Mouse (Mus musculus): ENCODE results near the gene Fsd1. TPM values are rescaled to one million over a fixed set of nuclear protein-coding genes. Genes with fewer than 3 reads are reported as not detected.

The Fsd1 gene
- polyA plus RNA-seq, 1 experiment from 2014 or later, result 0.36 TPM

- DNase-seq (ENCODE audit: low spot score) (no peak), ATAC-seq (no peak)
- WGBS, result 82% methylated on average over 4 of the region's 4 CpGs
- Histone ChIP-seq H3K9me3 (ENCODE audit: low read length) (no peaks in the 10 kb centered on the region), H3K27me3 (replicated peaks; ENCODE audit: insufficient read depth, low read length) (no peaks in the 10 kb centered on the region), H3K4me1 (ENCODE audit: insufficient read depth, low read depth, low read length) (no peaks in the 10 kb centered on the region), H3K9ac (replicated peaks; ENCODE audit: low read depth) (no peak overlapping the region), H3K36me3 (ENCODE audit: insufficient read depth, low read length) (peaks cover 17% of the 10 kb centered on the region), H3K27ac (ENCODE audit: low read length) (no peak overlapping the region), H3K4me2 (replicated peaks; ENCODE audit: low read depth, low read length) (no peak overlapping the region), H3K4me3 (ENCODE audit: low read depth, low read length) (no peak overlapping the region)
- TF ChIP-seq CTCF (IDR thresholded peaks at IDR 0.05) (no peak), EP300 (IDR thresholded peaks at IDR 0.05) (no peak)
Measured at GRCm38 (mm10) chr17:56022989-56023290, 36.6 kb downstream of the Fsd1 start.

GRCm38 (mm10) chr17:56023386-56023785, 37.1 kb downstream of the Fsd1 start:
- no peak overlapping the region for H3K4me3 ChIP-seq (ENCODE audit: low read depth, low read length)
- H3K4me1 ChIP-seq (ENCODE audit: insufficient read depth, low read depth, low read length), result no peaks in the 10 kb centered on the region
- H3K4me2 ChIP-seq (replicated peaks; ENCODE audit: low read depth, low read length), result no peak overlapping the region
- 0 out of 2 replicates have a peak overlapping the region, but pooled peaks have one; percentile 6 for H3K27ac ChIP-seq (ENCODE audit: low read length)
- H3K9ac ChIP-seq (replicated peaks; ENCODE audit: low read depth), result no peak overlapping the region
- peaks cover 15% of the 10 kb centered on the region for H3K36me3 ChIP-seq (ENCODE audit: insufficient read depth, low read length)
- peak; percentile 47 for DNase-seq (ENCODE audit: low spot score)
- 44% methylated on average over 5 of the region's 5 CpGs for WGBS
- H3K9me3 ChIP-seq (ENCODE audit: low read length), result no peaks in the 10 kb centered on the region
- H3K27me3 ChIP-seq (replicated peaks; ENCODE audit: insufficient read depth, low read length), result no peaks in the 10 kb centered on the region
- TF ChIP-seq CTCF (IDR thresholded peaks at IDR 0.05), result no peak
- no peak for TF ChIP-seq EP300 (IDR thresholded peaks at IDR 0.05)
- peak; percentile 50 for ATAC-seq

GRCm38 (mm10) chr17:56024476-56024875, 38.2 kb downstream of the Fsd1 start:
- no peaks in the 10 kb centered on the region for H3K27me3 ChIP-seq (replicated peaks; ENCODE audit: insufficient read depth, low read length)
- no peak overlapping the region for H3K4me2 ChIP-seq (replicated peaks; ENCODE audit: low read depth, low read length)
- no peaks in the 10 kb centered on the region for H3K4me1 ChIP-seq (ENCODE audit: insufficient read depth, low read depth, low read length)
- 54% methylated on average over 2 of the region's 2 CpGs for WGBS
- no peak overlapping the region for H3K4me3 ChIP-seq (ENCODE audit: low read depth, low read length)
- no peak overlapping the region for H3K27ac ChIP-seq (ENCODE audit: low read length)
- H3K36me3 ChIP-seq (ENCODE audit: insufficient read depth, low read length), result peaks cover 4% of the 10 kb centered on the region; the same call in 1 of the 2 replicates
- TF ChIP-seq EP300 (IDR thresholded peaks at IDR 0.05) (no peak), CTCF (IDR thresholded peaks at IDR 0.05) (no peak)
- DNase-seq (ENCODE audit: low spot score) (no peak), ATAC-seq (no peak)
- no peak overlapping the region for H3K9ac ChIP-seq (replicated peaks; ENCODE audit: low read depth)
- H3K9me3 ChIP-seq (ENCODE audit: low read length), result no peaks in the 10 kb centered on the region

GRCm38 (mm10) chr17:56024931-56025330, 38.6 kb downstream of the Fsd1 start:
- Histone ChIP-seq H3K4me2 (replicated peaks; ENCODE audit: low read depth, low read length) (no peak overlapping the region), H3K27ac (ENCODE audit: low read length) (no peak overlapping the region), H3K4me3 (ENCODE audit: low read depth, low read length) (no peak overlapping the region), H3K27me3 (replicated peaks; ENCODE audit: insufficient read depth, low read length) (no peaks in the 10 kb centered on the region), H3K9me3 (ENCODE audit: low read length) (no peaks in the 10 kb centered on the region), H3K9ac (replicated peaks; ENCODE audit: low read depth) (no peak overlapping the region), H3K36me3 (ENCODE audit: insufficient read depth, low read length) (0 out of 2 replicates have a peak, but pooled peaks cover under 1% of the 10 kb centered on the region), H3K4me1 (ENCODE audit: insufficient read depth, low read depth, low read length) (no peaks in the 10 kb centered on the region)
- DNase-seq (ENCODE audit: low spot score) (no peak), ATAC-seq (no peak)
- TF ChIP-seq CTCF (IDR thresholded peaks at IDR 0.05) (no peak), EP300 (IDR thresholded peaks at IDR 0.05) (no peak)
- WGBS, result 72% methylated on average over 5 of the region's 5 CpGs

- TF ChIP-seq CTCF (IDR thresholded peaks at IDR 0.05), result no peak
- no peak for TF ChIP-seq EP300 (IDR thresholded peaks at IDR 0.05)
- Histone ChIP-seq H3K4me1 (ENCODE audit: insufficient read depth, low read depth, low read length) (no peaks in the 10 kb centered on the region), H3K4me2 (replicated peaks; ENCODE audit: low read depth, low read length) (no peak overlapping the region), H3K27ac (ENCODE audit: low read length) (no peak overlapping the region), H3K9me3 (ENCODE audit: low read length) (no peaks in the 10 kb centered on the region), H3K27me3 (replicated peaks; ENCODE audit: insufficient read depth, low read length) (no peaks in the 10 kb centered on the region), H3K4me3 (ENCODE audit: low read depth, low read length) (no peak overlapping the region), H3K36me3 (ENCODE audit: insufficient read depth, low read length) (no peaks in the 10 kb centered on the region), H3K9ac (replicated peaks; ENCODE audit: low read depth) (no peak overlapping the region)
- 85% methylated on average over 1 of the region's 1 CpGs for WGBS
- ATAC-seq (no peak), DNase-seq (ENCODE audit: low spot score) (no peak)
Measured at GRCm38 (mm10) chr17:56026303-56026702, 40.0 kb downstream of the Fsd1 start.

- Histone ChIP-seq H3K9ac (replicated peaks; ENCODE audit: low read depth) (no peak overlapping the region), H3K36me3 (ENCODE audit: insufficient read depth, low read length) (no peaks in the 10 kb centered on the region), H3K4me2 (replicated peaks; ENCODE audit: low read depth, low read length) (no peak overlapping the region), H3K4me3 (ENCODE audit: low read depth, low read length) (no peak overlapping the region), H3K27ac (ENCODE audit: low read length) (no peak overlapping the region), H3K9me3 (ENCODE audit: low read length) (no peaks in the 10 kb centered on the region), H3K27me3 (replicated peaks; ENCODE audit: insufficient read depth, low read length) (no peaks in the 10 kb centered on the region), H3K4me1 (ENCODE audit: insufficient read depth, low read depth, low read length) (no peaks in the 10 kb centered on the region)
- ATAC-seq (no peak), DNase-seq (ENCODE audit: low spot score) (no peak)
- WGBS, result 59% methylated on average over 1 of the region's 1 CpGs
- TF ChIP-seq EP300 (IDR thresholded peaks at IDR 0.05), result no peak
- TF ChIP-seq CTCF (IDR thresholded peaks at IDR 0.05), result no peak
Measured at GRCm38 (mm10) chr17:56026881-56027280, 40.6 kb downstream of the Fsd1 start.

GRCm38 (mm10) chr17:56027801-56028441, 41.6 kb downstream of the Fsd1 start:
- Histone ChIP-seq H3K9me3 (ENCODE audit: low read length) (no peaks in the 10 kb centered on the region), H3K27me3 (replicated peaks; ENCODE audit: insufficient read depth, low read length) (no peaks in the 10 kb centered on the region), H3K4me2 (replicated peaks; ENCODE audit: low read depth, low read length) (no peak overlapping the region), H3K9ac (replicated peaks; ENCODE audit: low read depth) (no peak overlapping the region), H3K4me3 (ENCODE audit: low read depth, low read length) (no peak overlapping the region), H3K4me1 (ENCODE audit: insufficient read depth, low read depth, low read length) (no peaks in the 10 kb centered on the region), H3K36me3 (ENCODE audit: insufficient read depth, low read length) (no peaks in the 10 kb centered on the region), H3K27ac (ENCODE audit: low read length) (no peak overlapping the region)
- ATAC-seq (no peak), DNase-seq (ENCODE audit: low spot score) (no peak)
- TF ChIP-seq EP300 (IDR thresholded peaks at IDR 0.05) (no peak), CTCF (IDR thresholded peaks at IDR 0.05) (no peak)
- WGBS, result 86% methylated on average over 5 of the region's 5 CpGs

All from lung, postnatal 0 days (tissue).